Mouse (Mus musculus) cerebellum, adult 2 months (tissue): ENCODE data around the gene BC147527.

ENCODE experiments used
- CTCF ChIP-seq: fragments of 200-500 bp; IDR thresholded peaks from 2 replicates; pipeline ENCODE4 v1.5.1; 2011; ENCODE audit warnings: low read depth, mild to moderate bottlenecking, control low read depth, low read length, moderate library complexity, borderline replicate concordance; ENCODE audit not compliant: insufficient read depth
- POLR2A ChIP-seq: fragments of 200-500 bp; IDR thresholded peaks from 2 replicates; pipeline ENCODE4 v1.6.1; 2011; ENCODE audit warnings: low read length, control low read depth, borderline replicate concordance; ENCODE audit not compliant: insufficient read depth

- no peak for TF ChIP-seq CTCF
- TF ChIP-seq POLR2A: no peak
Measured at GRCm38 (mm10) chr13:120310749-120311148, 10.6 kb downstream of the BC147527 start.
